Mouse (Mus musculus): ENCODE measurements at regions not wholly inside any gene's neighbourhood (a gene's known extent, or its start where the extent isn't known, plus 50 kb on each side); places are given as distances from the start of the nearest gene placed in this dataset.

GRCm38 (mm10) chr1:112388807-112389206 is 524.1 kb upstream of the Dsel start:
- Histone ChIP-seq H3K36me3 (ENCODE audit: control insufficient read depth, insufficient read depth) (no peaks in the 10 kb centered on the region), H3K4me2 (ENCODE audit: low read depth) (no peak overlapping the region), H3K27me3 (ENCODE audit: control insufficient read depth, insufficient read depth, insufficient read length) (no peaks in the 10 kb centered on the region), H3K4me3 (no peak overlapping the region), H3K79me2 (ENCODE audit: control insufficient read depth, insufficient read depth) (no peaks in the 10 kb centered on the region), H3ac (ENCODE audit: control insufficient read depth, insufficient read length) (no peak overlapping the region)
- TF ChIP-seq TCF12 (IDR thresholded peaks at IDR 0.05; ENCODE audit: insufficient read depth, poor library complexity, severe bottlenecking) (no peak), REST (IDR thresholded peaks at IDR 0.05; ENCODE audit: insufficient read depth, insufficient read length) (no peak), USF1 (IDR thresholded peaks at IDR 0.05; ENCODE audit: low read depth) (no peak), POLR2AphosphoS2 (IDR thresholded peaks at IDR 0.05; ENCODE audit: insufficient read length, low read depth) (no peak), E2F4 (IDR thresholded peaks at IDR 0.05; ENCODE audit: insufficient read depth) (no peak), MYOD1 (IDR thresholded peaks at IDR 0.05; ENCODE audit: control insufficient read depth in 1 of 3, insufficient read length in 2 of 3, low read depth in 2 of 3) (no peak), MYOG (IDR thresholded peaks at IDR 0.05; ENCODE audit: control insufficient read depth in 1 of 3, insufficient read depth in 1 of 3, insufficient read length in 2 of 3, low read depth in 2 of 3) (no peak), POLR2A (IDR thresholded peaks at IDR 0.05; ENCODE audit: insufficient read length, low read depth) (no peak), CEBPB (IDR thresholded peaks at IDR 0.05; ENCODE audit: insufficient read depth, poor library complexity, severe bottlenecking) (no peak), SRF (IDR thresholded peaks at IDR 0.05; ENCODE audit: control insufficient read depth, insufficient read length, low read depth) (no peak), MAX (IDR thresholded peaks at IDR 0.05; ENCODE audit: low read depth) (no peak), TCF3 (IDR thresholded peaks at IDR 0.05; ENCODE audit: insufficient read length, low read depth) (no peak)

- TF ChIP-seq TCF12 (IDR thresholded peaks at IDR 0.05; ENCODE audit: insufficient read depth, poor library complexity, severe bottlenecking) (no peak), USF1 (IDR thresholded peaks at IDR 0.05; ENCODE audit: low read depth) (no peak), TCF3 (IDR thresholded peaks at IDR 0.05; ENCODE audit: insufficient read length, low read depth) (no peak), POLR2A (IDR thresholded peaks at IDR 0.05; ENCODE audit: insufficient read length, low read depth) (no peak), E2F4 (IDR thresholded peaks at IDR 0.05; ENCODE audit: insufficient read depth) (no peak), POLR2AphosphoS2 (IDR thresholded peaks at IDR 0.05; ENCODE audit: insufficient read length, low read depth) (no peak), CEBPB (IDR thresholded peaks at IDR 0.05; ENCODE audit: insufficient read depth, poor library complexity, severe bottlenecking) (no peak), REST (IDR thresholded peaks at IDR 0.05; ENCODE audit: insufficient read depth, insufficient read length) (no peak), SRF (IDR thresholded peaks at IDR 0.05; ENCODE audit: control insufficient read depth, insufficient read length, low read depth) (no peak), MYOG (IDR thresholded peaks at IDR 0.05; ENCODE audit: control insufficient read depth in 1 of 3, insufficient read depth in 1 of 3, insufficient read length in 2 of 3, low read depth in 2 of 3) (no peak), MAX (IDR thresholded peaks at IDR 0.05; ENCODE audit: low read depth) (no peak), MYOD1 (IDR thresholded peaks at IDR 0.05; ENCODE audit: control insufficient read depth in 1 of 3, insufficient read length in 2 of 3, low read depth in 2 of 3) (no peak)
- H3K4me3 ChIP-seq: no peak overlapping the region
- H3K27me3 ChIP-seq (ENCODE audit: control insufficient read depth, insufficient read depth, insufficient read length): no peaks in the 10 kb centered on the region
Measured at GRCm38 (mm10) chr1:112384015-112384414, 519.3 kb upstream of the Dsel start.

GRCm38 (mm10) chr1:112379651-112380264 is 515.0 kb upstream of the Dsel start:
- no peak for TF ChIP-seq REST (IDR thresholded peaks at IDR 0.05; ENCODE audit: insufficient read depth, insufficient read length)
- no peak for TF ChIP-seq TCF12 (IDR thresholded peaks at IDR 0.05; ENCODE audit: insufficient read depth, poor library complexity, severe bottlenecking)
- no peak for TF ChIP-seq POLR2AphosphoS2 (IDR thresholded peaks at IDR 0.05; ENCODE audit: insufficient read length, low read depth)
- no peak for TF ChIP-seq MYOD1 (IDR thresholded peaks at IDR 0.05; ENCODE audit: control insufficient read depth in 1 of 3, insufficient read length in 2 of 3, low read depth in 2 of 3)
- no peak for TF ChIP-seq MYOG (IDR thresholded peaks at IDR 0.05; ENCODE audit: control insufficient read depth in 1 of 3, insufficient read depth in 1 of 3, insufficient read length in 2 of 3, low read depth in 2 of 3)
- TF ChIP-seq POLR2A (IDR thresholded peaks at IDR 0.05; ENCODE audit: insufficient read length, low read depth): no peak
- TF ChIP-seq E2F4 (IDR thresholded peaks at IDR 0.05; ENCODE audit: insufficient read depth): no peak
- no peak for TF ChIP-seq SRF (IDR thresholded peaks at IDR 0.05; ENCODE audit: control insufficient read depth, insufficient read length, low read depth)
- TF ChIP-seq MAX (IDR thresholded peaks at IDR 0.05; ENCODE audit: low read depth): no peak
- TF ChIP-seq TCF3 (IDR thresholded peaks at IDR 0.05; ENCODE audit: insufficient read length, low read depth): no peak
- TF ChIP-seq CEBPB (IDR thresholded peaks at IDR 0.05; ENCODE audit: insufficient read depth, poor library complexity, severe bottlenecking): no peak
- no peak for TF ChIP-seq USF1 (IDR thresholded peaks at IDR 0.05; ENCODE audit: low read depth)
- Histone ChIP-seq H3K4me3 (no peak overlapping the region), H3K36me3 (ENCODE audit: control insufficient read depth, insufficient read depth) (no peaks in the 10 kb centered on the region), H3K4me2 (ENCODE audit: low read depth) (no peak overlapping the region), H3ac (ENCODE audit: control insufficient read depth, insufficient read length) (no peak overlapping the region), H3K27me3 (ENCODE audit: control insufficient read depth, insufficient read depth, insufficient read length) (no peaks in the 10 kb centered on the region), H3K79me2 (ENCODE audit: control insufficient read depth, insufficient read depth) (no peaks in the 10 kb centered on the region)

More at GRCm38 (mm10) chr1:112384015-112384414, 519.3 kb upstream of the Dsel start:
- H3K79me2 ChIP-seq (ENCODE audit: control insufficient read depth, insufficient read depth): no peaks in the 10 kb centered on the region
- no peak overlapping the region for H3ac ChIP-seq (ENCODE audit: control insufficient read depth, insufficient read length)
- H3K4me2 ChIP-seq (ENCODE audit: low read depth): no peak overlapping the region
- H3K36me3 ChIP-seq (ENCODE audit: control insufficient read depth, insufficient read depth): no peaks in the 10 kb centered on the region

- TF ChIP-seq POLR2AphosphoS2 (IDR thresholded peaks at IDR 0.05; ENCODE audit: insufficient read length, low read depth) (no peak), E2F4 (IDR thresholded peaks at IDR 0.05; ENCODE audit: insufficient read depth) (no peak), TCF12 (IDR thresholded peaks at IDR 0.05; ENCODE audit: insufficient read depth, poor library complexity, severe bottlenecking) (no peak), SRF (IDR thresholded peaks at IDR 0.05; ENCODE audit: control insufficient read depth, insufficient read length, low read depth) (no peak), CEBPB (IDR thresholded peaks at IDR 0.05; ENCODE audit: insufficient read depth, poor library complexity, severe bottlenecking) (no peak), REST (IDR thresholded peaks at IDR 0.05; ENCODE audit: insufficient read depth, insufficient read length) (no peak), USF1 (IDR thresholded peaks at IDR 0.05; ENCODE audit: low read depth) (no peak), POLR2A (IDR thresholded peaks at IDR 0.05; ENCODE audit: insufficient read length, low read depth) (no peak), MAX (IDR thresholded peaks at IDR 0.05; ENCODE audit: low read depth) (no peak), MYOD1 (IDR thresholded peaks at IDR 0.05; ENCODE audit: control insufficient read depth in 1 of 3, insufficient read length in 2 of 3, low read depth in 2 of 3) (no peak), TCF3 (IDR thresholded peaks at IDR 0.05; ENCODE audit: insufficient read length, low read depth) (no peak), MYOG (IDR thresholded peaks at IDR 0.05; ENCODE audit: control insufficient read depth in 1 of 3, insufficient read depth in 1 of 3, insufficient read length in 2 of 3, low read depth in 2 of 3) (no peak)
- no peak overlapping the region for H3ac ChIP-seq (ENCODE audit: control insufficient read depth, insufficient read length)
Measured at GRCm38 (mm10) chr1:112378660-112379059, 513.9 kb upstream of the Dsel start.

More at GRCm38 (mm10) chr1:112378660-112379059, 513.9 kb upstream of the Dsel start:
- H3K79me2 ChIP-seq (ENCODE audit: control insufficient read depth, insufficient read depth): no peaks in the 10 kb centered on the region
- no peaks in the 10 kb centered on the region for H3K27me3 ChIP-seq (ENCODE audit: control insufficient read depth, insufficient read depth, insufficient read length)
- no peaks in the 10 kb centered on the region for H3K36me3 ChIP-seq (ENCODE audit: control insufficient read depth, insufficient read depth)
- H3K4me2 ChIP-seq (ENCODE audit: low read depth): no peak overlapping the region
- H3K4me3 ChIP-seq: no peak overlapping the region

All from myocyte (in vitro differentiated cells).